Mouse (Mus musculus) kidney, adult 9 months (tissue): Measurements from ENCODE around the gene Hspb3.

Experiments used
- DNase-seq: peaks from one replicate; pipeline ENCODE4 v3.0.0; 2022

Hspb3 gene

DNA sequence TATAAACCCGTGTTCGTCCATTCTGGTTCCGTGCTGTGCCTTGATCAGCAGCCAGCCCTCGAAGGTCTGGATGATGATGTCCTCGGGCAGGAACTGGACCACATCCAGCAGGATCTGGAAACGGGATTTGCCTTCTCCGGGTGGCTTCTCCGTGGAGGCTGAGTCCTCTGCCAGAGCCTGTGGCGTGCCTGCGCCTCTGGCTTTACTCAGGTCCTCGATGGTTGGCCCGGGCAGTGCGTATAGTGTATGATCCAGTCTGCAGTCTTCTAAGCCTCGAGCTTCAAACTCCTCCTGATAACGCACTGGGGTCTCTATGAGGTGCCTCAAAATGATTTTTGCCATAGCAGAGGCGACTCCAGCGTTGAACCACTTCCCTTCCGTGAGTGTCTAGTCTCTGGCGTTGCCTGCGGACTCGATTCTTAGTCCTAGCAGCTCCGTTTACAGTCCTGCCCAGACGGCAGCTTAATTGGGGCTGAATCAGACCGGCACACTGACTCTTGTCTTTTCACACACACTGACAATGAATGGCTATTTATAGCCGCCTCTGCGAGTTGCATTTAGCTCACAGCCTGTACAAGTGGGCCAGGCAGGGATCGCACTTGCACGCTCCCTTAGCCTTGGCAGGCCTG lies at the start of gene Hspb3:
Hspb3 (minus strand) TSS at position 526 of the 629 bp plus-strand sequence.
- no peak for DNase-seq

DNA sequence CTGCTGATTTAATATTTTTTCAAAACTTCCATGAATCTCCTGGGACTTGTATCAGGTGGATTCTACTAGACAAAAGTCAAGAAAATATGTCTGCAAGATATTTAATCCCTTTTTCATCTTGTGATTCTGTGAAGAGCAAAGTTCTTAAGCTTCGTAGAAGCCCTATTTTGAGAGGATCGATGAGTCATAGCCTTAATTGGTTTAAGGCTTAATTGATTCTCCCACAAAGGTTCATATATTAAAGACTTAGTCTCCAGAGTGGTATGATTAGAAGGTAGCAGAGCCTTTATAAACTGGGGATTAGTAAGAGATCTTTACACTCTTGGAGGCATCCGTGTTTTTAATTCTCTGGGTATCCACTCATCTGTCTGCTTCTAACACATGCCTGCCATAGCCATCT lies 49.7 kb upstream of the Hspb3 start:
- DNase-seq: no peak

GRCm38 (mm10) chr13:113706183-113706582 lies 42.7 kb upstream of the Hspb3 start:
- DNase-seq: no peak

DNA sequence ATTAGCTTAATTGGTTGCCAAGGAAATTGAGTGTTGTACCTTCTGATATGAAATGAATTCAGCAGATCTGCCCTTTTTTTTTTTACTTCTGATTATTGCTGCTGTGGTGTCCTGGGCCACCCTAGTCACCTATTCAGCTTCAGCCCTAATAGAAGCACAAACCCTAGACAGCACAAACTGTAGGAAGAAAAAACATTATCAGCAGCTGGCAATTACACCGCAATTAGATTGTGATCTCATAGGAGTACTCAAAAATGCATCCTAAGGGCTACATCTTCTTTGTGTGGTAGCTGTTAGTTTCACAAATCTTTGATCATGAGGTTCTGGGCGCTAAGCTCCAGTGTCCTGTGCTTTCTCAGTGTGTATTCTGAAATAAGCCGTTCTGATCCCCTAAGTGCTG lies 37.7 kb upstream of the Hspb3 start:
- no peak for DNase-seq

GRCm38 (mm10) chr13:113699928-113700327 lies 36.5 kb upstream of the Hspb3 start:
- DNase-seq: no peak

- DNase-seq: no peak
Measured at GRCm38 (mm10) chr13:113699415-113699873, 36.0 kb upstream of the Hspb3 start.

DNA sequence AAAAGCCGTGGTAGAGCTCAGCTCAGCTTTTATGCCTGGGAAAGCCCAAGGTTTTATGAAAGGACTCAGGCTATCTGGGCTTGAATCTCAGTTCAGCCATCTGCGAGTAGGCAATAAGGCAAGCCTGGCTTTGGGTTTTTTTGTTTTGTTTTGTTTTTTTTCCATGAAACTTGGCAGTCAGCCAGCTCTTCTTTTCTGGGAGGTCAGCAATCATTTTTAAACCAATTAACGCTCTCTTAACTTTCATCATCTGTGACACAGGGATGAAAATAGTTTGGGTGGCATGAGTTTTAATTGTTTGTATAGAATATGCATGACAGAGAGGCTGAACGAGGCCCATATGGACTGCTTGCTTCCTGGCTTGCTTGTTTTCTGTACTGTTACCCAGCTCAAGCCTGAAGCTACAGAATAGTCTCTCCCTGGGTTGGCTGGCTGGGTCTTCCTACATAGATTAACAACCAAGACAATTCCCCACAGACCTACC lies 33.4 kb upstream of the Hspb3 start:
- DNase-seq: no peak

DNA sequence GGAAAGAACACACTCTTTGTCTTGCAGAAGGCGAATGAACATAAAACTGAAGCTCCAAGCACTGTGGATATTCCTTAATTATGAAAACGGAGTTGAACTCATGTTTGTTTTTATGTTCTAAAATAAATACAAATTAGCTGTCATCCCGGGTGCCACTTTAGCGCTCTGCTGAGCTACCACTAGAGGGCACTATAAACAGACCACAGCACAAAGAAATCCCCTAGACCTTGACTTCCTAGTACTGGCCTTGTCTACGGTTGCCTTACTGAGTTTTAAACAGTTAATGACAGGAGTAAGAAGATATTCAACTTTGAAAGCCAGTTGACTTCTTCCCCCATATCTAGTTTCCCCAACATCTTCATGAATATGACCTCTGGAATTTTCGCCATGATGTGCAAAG lies 29.9 kb upstream of the Hspb3 start:
- peak; percentile 75 for DNase-seq

- DNase-seq: no peak
Measured at GRCm38 (mm10) chr13:113691644-113692043, 28.2 kb upstream of the Hspb3 start.

DNA sequence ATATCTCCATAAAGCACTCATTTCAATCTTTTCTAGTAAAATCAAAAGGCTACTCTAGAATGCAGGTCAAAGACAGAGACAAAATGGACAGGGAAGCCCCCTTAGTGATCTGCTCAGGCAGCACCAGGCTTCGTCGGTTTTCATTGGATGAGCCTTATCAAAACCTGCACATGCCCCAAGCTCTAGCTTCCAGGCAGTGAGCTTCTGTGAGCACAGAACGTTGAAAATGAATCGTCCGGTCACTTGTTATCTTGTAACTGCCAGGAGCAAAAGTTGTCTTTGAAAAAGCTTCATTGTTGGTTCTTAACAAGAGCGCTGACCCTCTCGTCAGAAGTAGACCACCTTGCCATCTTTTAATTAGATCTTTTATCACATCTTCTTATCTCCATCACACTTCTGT lies 26.4 kb upstream of the Hspb3 start:
- no peak for DNase-seq

DNA sequence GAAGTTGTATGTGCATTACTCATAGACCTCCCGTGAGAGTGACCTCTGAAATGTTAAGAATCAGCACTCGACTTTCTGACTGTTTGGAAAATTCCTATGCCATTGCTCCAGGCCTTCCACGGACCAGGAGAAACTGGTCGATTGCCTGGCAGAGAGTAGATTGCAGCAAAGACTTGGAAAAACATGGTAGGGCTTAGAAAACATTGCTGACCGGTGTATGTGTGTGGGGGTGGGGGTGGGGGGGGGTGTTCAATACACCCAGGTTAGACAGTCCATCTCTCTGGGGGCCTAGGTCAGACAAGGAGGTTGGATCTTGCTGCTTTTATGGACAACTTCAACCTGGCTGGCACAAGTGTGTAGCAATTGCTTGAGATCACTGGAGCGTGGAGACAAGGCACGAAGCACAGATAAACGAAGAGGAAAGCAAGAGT lies 23.2 kb upstream of the Hspb3 start:
- DNase-seq: peak; percentile 47

- DNase-seq: no peak
Measured at GRCm38 (mm10) chr13:113682821-113683220, 19.3 kb upstream of the Hspb3 start.

DNA sequence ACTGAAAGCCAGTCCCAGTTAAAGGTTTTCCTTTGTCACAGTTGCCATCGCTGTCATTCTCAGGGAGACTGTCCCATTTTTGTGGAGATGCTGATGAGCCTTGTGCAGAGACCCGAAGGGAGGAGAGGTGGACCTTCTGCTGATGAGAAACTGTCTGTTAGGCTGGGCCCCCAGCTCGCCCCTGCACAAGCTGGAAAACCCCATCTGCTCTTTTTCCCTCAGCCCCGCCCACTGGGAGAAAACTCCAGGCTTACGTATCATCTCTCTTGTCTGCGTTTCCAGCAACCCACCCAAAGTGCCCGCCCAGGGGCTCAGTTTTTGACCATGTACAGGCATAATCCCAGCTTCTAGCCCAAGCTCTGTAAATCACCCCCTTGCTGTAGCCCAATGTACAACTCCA lies 17.2 kb upstream of the Hspb3 start:
- no peak for DNase-seq

DNA sequence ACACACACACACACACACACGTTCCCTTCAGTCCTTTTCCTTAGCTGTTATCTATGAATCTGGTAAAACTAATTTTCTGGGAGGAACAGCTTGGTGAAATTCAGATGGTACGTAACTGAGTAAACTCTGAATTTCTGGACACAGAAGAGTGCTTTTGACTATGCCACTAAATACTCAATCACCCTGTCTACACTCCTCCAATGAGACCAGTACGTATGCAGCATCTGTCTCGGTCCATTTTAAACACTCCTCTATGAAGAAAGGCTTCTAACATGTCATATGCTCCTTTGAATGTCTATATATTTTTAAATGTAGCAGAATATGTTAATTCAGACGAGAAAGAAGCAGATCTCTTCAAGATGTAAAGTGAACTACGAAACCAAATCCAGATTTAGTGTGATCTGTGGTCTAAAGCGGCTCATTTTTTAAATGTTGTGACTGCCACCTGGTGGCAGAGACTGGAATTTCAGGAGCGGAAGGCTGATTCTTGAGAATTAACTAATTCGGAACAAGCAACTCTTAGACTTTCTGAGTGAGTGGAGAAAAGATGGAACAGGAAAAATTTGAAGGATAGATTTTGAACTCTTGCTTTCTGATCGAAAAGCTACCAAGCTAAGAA lies 6.1 kb upstream of the Hspb3 start:
- peak; percentile 69 for DNase-seq

DNA sequence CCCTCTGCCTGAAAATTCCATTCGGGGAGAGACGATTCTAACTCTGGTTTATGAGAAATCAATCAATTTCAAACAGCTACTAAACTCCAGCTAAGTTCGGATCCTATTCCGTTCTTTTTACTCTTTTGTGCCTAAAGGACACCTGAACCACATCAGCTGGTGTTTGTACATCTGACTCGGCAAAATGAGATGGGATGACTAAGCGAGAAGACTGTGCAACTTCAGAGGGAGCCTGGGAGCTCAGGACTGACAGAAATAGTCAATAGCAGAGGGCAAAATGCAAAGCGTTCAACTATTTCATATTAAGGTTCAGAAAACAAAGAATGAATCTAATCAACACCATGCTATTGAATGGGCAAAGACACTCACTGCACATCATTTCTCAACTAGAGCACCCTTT lies 407 bp upstream of the Hspb3 start:
- no peak for DNase-seq

GRCm38 (mm10) chr13:113661826-113662271 lies 1.6 kb downstream of the Hspb3 start:
- DNase-seq: no peak

DNA sequence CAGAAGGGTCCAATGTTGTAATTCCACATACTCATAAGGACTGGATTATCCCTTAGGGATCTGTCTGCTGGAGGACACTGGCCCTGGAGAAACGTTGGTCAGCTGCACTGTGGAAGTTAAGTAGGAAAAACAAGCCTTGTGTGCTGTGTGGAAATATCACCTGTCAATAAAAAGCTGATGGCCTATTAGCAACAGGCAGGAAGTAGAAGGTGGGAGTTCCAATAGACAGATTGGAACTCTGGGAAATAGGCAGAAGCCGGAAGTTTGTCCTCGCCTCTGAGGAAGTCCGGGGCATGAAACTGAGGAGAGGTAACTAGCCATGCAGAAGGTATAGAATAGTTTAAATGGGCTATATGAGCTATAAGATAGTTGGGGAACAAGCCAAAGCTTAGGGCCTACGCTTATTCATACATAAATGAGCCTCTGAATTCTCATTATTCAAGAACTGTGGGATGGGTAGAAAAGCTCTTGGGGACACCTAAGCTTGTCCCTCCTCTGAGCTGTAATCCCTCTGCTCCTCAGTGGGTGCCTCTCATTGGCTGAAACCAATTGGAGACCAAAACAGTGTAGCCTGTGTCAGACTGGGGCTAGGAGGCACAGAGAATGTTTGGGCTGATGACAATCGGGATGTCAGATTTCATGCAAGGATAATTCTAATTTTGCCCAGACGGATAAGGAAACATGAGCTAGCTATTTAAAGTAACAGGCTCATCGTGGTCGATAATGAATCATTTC lies 2.7 kb downstream of the Hspb3 start:
- no peak for DNase-seq

GRCm38 (mm10) chr13:113657204-113657603 lies 6.3 kb downstream of the Hspb3 start:
- no peak for DNase-seq

DNA sequence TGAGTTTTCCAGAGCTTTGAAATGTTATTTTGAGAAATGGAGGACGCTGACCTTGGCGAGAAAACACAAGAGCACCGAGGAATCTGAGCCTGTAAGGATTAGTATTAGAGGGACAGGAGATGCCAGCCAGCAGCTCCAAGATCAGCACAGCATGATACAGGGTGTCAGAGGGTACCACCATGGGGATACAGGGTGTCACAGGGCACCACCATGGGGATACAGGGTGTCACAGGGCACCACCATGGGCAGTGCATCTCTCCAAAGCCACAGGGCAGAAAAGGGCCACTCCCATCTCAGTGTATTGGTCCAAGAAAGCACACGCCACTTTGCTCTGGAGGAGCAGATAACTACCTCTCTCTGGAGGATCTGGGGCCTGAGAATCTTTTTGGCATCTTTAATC lies 6.8 kb downstream of the Hspb3 start:
- DNase-seq: no peak

GRCm38 (mm10) chr13:113655511-113655910 lies 8.0 kb downstream of the Hspb3 start:
- DNase-seq: no peak

DNA sequence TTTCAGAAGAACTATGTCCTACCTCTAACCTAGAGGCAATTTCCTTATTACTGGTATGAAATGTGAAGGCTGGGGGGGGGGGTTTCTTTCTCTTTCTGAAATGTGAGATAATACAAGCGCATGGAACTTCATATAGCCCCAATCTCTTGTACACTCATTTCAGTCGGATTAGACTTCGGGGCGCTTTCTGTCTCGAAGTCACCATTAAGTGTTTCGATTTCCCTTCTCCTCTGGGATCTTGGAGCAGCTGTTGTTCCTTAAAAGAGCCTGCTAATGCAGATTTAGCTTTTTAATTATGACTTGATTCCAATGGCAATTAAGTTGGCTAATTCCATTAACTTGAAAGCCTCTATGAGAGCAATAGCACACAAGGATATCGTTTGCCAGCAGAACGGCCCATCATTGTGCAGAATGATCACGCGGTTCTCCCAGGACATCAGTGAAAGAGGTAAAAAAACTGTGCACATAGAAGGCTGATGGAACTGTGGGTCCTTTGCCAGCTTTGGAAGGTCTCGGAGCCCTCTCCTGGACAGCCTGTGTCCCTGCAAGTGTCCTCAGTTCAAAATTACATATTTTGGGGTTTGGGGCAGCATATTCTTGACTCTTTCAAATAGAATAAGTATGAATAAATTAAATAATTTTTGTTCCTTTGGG lies 22.4 kb downstream of the Hspb3 start:
- no peak for DNase-seq

DNA sequence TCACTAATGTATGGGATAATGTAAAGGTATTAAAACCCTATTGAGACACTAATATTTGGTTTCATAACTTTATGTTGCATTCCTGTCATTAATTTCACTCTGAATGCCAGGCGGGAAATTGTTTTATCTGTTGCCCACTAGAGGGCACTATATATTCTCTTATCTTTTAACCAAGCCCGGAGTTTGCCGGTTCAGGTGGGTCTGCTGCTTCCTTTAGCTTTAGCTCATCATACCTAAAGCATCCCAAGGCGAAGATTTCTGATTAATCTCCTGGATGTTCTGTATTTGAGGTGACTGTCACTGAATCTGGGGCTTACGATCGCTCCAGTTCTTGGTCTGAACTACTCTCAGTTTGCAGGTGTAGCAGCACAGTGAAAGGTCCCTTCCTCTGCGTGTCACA lies 24.6 kb downstream of the Hspb3 start:
- peak; percentile 39 for DNase-seq

DNA sequence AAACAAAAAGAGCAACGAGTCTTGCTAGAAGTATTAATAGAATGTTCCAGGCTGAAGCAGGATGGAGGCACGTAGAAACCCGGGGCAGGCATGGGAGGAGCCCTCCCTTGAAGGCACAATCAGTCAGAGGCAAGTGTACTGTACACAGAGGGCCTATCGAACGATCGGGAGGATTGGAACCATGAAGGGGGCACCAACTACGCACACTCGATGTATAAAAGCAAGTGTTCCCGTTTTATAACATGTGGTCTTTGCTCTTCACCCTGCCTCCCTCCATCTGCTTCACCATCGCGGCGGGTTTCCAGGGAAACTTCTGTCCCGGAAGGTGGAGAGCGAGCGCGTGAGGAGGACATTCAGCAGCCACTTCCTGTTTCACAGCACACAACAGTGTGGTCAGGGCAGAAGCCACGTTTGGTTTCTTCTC lies 27.7 kb downstream of the Hspb3 start:
- no peak for DNase-seq
